Mouse (Mus musculus) stomach, postnatal 0 days (tissue): Measurements from ENCODE around the gene Syce3. TPM values are rescaled to one million over a fixed set of nuclear protein-coding genes. Genes with fewer than 3 reads are reported as not detected.
"Not testable (repeated sequence)": the region's sequence is repeated elsewhere in the genome, so short reads cannot be mapped to it uniquely, and the experiment has no call there.

ENCODE experiments used
- ATAC-seq: fragments of 200-750 bp; cut with Nextera tagmentation; 2 replicates; pipeline ENCODE4 v1.8.0; 2017; ENCODE audit not compliant: low FRiP score, low TSS enrichment
- DNase-seq: peaks from one replicate; pipeline ENCODE4 v3.0.0-alpha.2; 2016; ENCODE audit warnings: low spot score
- H3K27ac ChIP-seq: fragments of 300-500 bp; sonication (generic); replicated peaks from 2 replicates; pipeline ENCODE4 v1.5.1; 2014; ENCODE audit warnings: mild to moderate bottlenecking, control low read depth
- H3K27me3 ChIP-seq: fragments of 300-500 bp; sonication (generic); 2 replicates; pipeline ENCODE4 v1.6.1; 2014; ENCODE audit warnings: low read length; ENCODE audit not compliant: control insufficient read depth, insufficient read depth
- H3K36me3 ChIP-seq: fragments of 300-500 bp; sonication (generic); 2 replicates; pipeline ENCODE4 v1.6.1; 2014; ENCODE audit warnings: low read length, mixed read lengths; ENCODE audit not compliant: control insufficient read depth, insufficient read depth
- H3K4me1 ChIP-seq: fragments of 300-500 bp; sonication (generic); replicated peaks from 2 replicates; pipeline ENCODE4 v1.6.1; 2014; ENCODE audit warnings: antibody characterized with exemption; ENCODE audit not compliant: control insufficient read depth, insufficient read depth
- H3K4me2 ChIP-seq: fragments of 300-500 bp; sonication (generic); replicated peaks from 2 replicates; pipeline ENCODE4 v1.6.1; 2014; ENCODE audit warnings: low read depth, mild to moderate bottlenecking, control low read depth, moderate library complexity
- H3K4me3 ChIP-seq: fragments of 300-500 bp; sonication (generic); 2 replicates; pipeline ENCODE4 v1.5.1; 2014; ENCODE audit warnings: low read depth, low read length, control low read depth
- H3K9ac ChIP-seq: fragments of 300-500 bp; sonication (generic); 2 replicates; pipeline ENCODE4 v1.6.1; 2014; ENCODE audit warnings: mild to moderate bottlenecking, low read length, control low read depth, mixed read lengths
- H3K9me3 ChIP-seq: fragments of 300-500 bp; sonication (generic); 2 replicates; pipeline ENCODE4 v1.6.1; 2016; ENCODE audit warnings: low read length; ENCODE audit not compliant: control insufficient read depth
- CTCF ChIP-seq: IDR thresholded peaks from 2 replicates; pipeline ENCODE4 v1.5.1; 2016; ENCODE audit warnings: antibody characterized with exemption, low read depth, mild to moderate bottlenecking, moderate library complexity
- EP300 ChIP-seq: optimal IDR thresholded peaks from 2 replicates; pipeline ENCODE3; 2016; ENCODE audit warnings: antibody characterized with exemption
- WGBS: fragments of 180-500 bp; shearing (Covaris S2); extraction: QIAGEN DNeasy Blood & Tissue Kit; methylation state at CpG from one replicate; pipeline ENCODE4 v1.1.7; 2014; 5-methylcytosine and 5-hydroxymethylcytosine counted together
- polyA plus RNA-seq: library from polyadenylated mRNA; unstranded; fragments of >200 nt; fragmentation: Nextera tagmentation; extraction: Ambion mirVana; gene quantifications from 2 replicates; pipeline ENCODE4 v1.2.1, GENCODE M21; 2015

Syce3 gene
- polyA plus RNA-seq, 1 experiment from 2014 or later = not detected

GRCm38 (mm10) chr15:89431271-89431670 is 21.0 kb upstream of the Syce3 start:
- no peak overlapping the region for H3K4me3 ChIP-seq
- H3K4me2 ChIP-seq = no peak overlapping the region
- DNase-seq = no peak
- H3K36me3 ChIP-seq = no peaks in the 10 kb centered on the region
- no peak overlapping the region for H3K9ac ChIP-seq
- WGBS = 89% methylated on average over 3 of the region's 3 CpGs
- no peaks in the 10 kb centered on the region for H3K9me3 ChIP-seq
- ATAC-seq = no peak
- no peaks in the 10 kb centered on the region for H3K4me1 ChIP-seq
- H3K27me3 ChIP-seq = no peaks in the 10 kb centered on the region
- H3K27ac ChIP-seq = no peak overlapping the region
- TF ChIP-seq CTCF = no peak
- no peak for TF ChIP-seq EP300

DNA sequence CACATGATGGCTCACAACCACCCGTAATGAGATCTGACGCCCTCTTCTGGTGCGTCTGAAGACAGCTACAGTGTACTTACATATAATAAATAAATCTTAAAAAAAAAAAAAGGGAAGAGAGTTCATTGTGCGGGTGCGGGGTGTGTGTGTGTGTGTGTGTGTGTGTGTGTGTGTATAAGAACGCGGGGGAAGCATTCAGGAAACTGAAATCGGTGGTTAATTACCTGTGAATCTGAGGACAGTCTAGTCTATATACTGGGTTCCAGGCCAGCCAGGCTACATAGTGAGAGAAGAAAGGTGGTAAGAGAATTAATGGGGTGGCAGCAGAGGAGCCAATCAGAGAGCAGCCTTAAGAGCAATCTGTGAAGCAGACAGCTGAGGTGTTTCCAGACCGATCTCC is 20.5 kb upstream of the Syce3 start:
- TF ChIP-seq CTCF = peak; percentile 2
- H3K4me2 ChIP-seq, H3K27ac ChIP-seq, H3K4me1 ChIP-seq, H3K4me3 ChIP-seq, H3K9ac ChIP-seq, H3K36me3 ChIP-seq, ATAC-seq, H3K9me3 ChIP-seq, H3K27me3 ChIP-seq, DNase-seq: not testable (repeated sequence)
- 85% methylated on average over 5 of the region's 9 CpGs for WGBS

- ATAC-seq (no peak), DNase-seq (no peak)
- H3K36me3 ChIP-seq = no peaks in the 10 kb centered on the region
- no peaks in the 10 kb centered on the region for H3K27me3 ChIP-seq
- no peaks in the 10 kb centered on the region for H3K9me3 ChIP-seq
- H3K4me3 ChIP-seq = peak overlapping the region; percentile 78
- TF ChIP-seq EP300 = no peak
- peak; percentile 25 for TF ChIP-seq CTCF
- H3K4me1 ChIP-seq = no peaks in the 10 kb centered on the region
- peak overlapping the region; percentile 83 for H3K9ac ChIP-seq
- peak overlapping the region; percentile 98 for H3K27ac ChIP-seq
- 43% methylated on average over 6 of the region's 6 CpGs for WGBS
- H3K4me2 ChIP-seq = peak overlapping the region; percentile 97
These were observed 20.0 kb upstream of the Syce3 start for GRCm38 (mm10) chr15:89430341-89430740.

GRCm38 (mm10) chr15:89429352-89430221 is 19.3 kb upstream of the Syce3 start, which contains the start of the genes C730034F03Rik, Gm44502 and Chkb:
Gene C730034F03Rik (plus strand): TSS chr15:89429589.
Gene Gm44502 (minus strand): TSS chr15:89429696.
Gene Chkb (minus strand): TSS chr15:89429908.
- under 1% methylated on average over 70 of the region's 70 CpGs for WGBS
- DNase-seq (peak; percentile 93), ATAC-seq (peak; percentile 96)
- H3K4me3 ChIP-seq = peak within 1 kb of the TSS; percentile 78
- no peaks in the 10 kb centered on the region for H3K4me1 ChIP-seq
- H3K4me2 ChIP-seq = peak within 1 kb of the TSS; percentile 97
- H3K9ac ChIP-seq = peak within 1 kb of the TSS; percentile 83
- no peaks in the 10 kb centered on the region for H3K36me3 ChIP-seq
- H3K27ac ChIP-seq = peak within 1 kb of the TSS; percentile 98
- H3K9me3 ChIP-seq = no peaks in the 10 kb centered on the region
- no peaks in the 10 kb centered on the region for H3K27me3 ChIP-seq
- TF ChIP-seq EP300 = no peak
- no peak for TF ChIP-seq CTCF

GRCm38 (mm10) chr15:89428821-89429351 is 18.6 kb upstream of the Syce3 start:
- no peak for TF ChIP-seq CTCF
- TF ChIP-seq EP300 = no peak
- peak overlapping the region; percentile 83 for H3K9ac ChIP-seq
- WGBS = 3% methylated on average over 20 of the region's 22 CpGs
- H3K9me3 ChIP-seq = no peaks in the 10 kb centered on the region
- peak overlapping the region; percentile 78 for H3K4me3 ChIP-seq
- peak overlapping the region; percentile 97 for H3K4me2 ChIP-seq
- peak; percentile 34 for ATAC-seq
- H3K36me3 ChIP-seq = no peaks in the 10 kb centered on the region
- peak overlapping the region; percentile 98 for H3K27ac ChIP-seq
- DNase-seq = no peak
- H3K4me1 ChIP-seq = no peaks in the 10 kb centered on the region
- H3K27me3 ChIP-seq = no peaks in the 10 kb centered on the region
